Mouse (Mus musculus) testis, adult 2 months (tissue): Measurements from ENCODE around the gene Rhox3h.
"Not testable (repeated sequence)": the region's sequence is repeated elsewhere in the genome, so short reads cannot be mapped to it uniquely, and the experiment has no call there.

Experiments
- CTCF ChIP-seq: fragments of 200-500 bp; IDR thresholded peaks from 2 replicates; pipeline ENCODE4 v1.5.1; 2012; ENCODE audit warnings: low read depth, mild to moderate bottlenecking, inconsistent platforms, low read length, moderate library complexity; ENCODE audit not compliant: control insufficient read depth, insufficient read depth, insufficient replicate concordance
- POLR2A ChIP-seq: fragments of 200-500 bp; IDR thresholded peaks from 2 replicates; pipeline ENCODE4 v1.6.1; 2012; ENCODE audit warnings: low read depth, mild to moderate bottlenecking, inconsistent platforms, low read length, moderate library complexity; ENCODE audit not compliant: control insufficient read depth

- not testable (repeated sequence) for TF ChIP-seq POLR2A, CTCF
These were observed at the start of gene Rhox3h for GRCm38 (mm10) chrX:37668664-37669063.
